Mouse (Mus musculus): ENCODE measurements around the gene Smarca4. TPM values are rescaled to one million over a fixed set of nuclear protein-coding genes. Genes with fewer than 3 reads are reported as not detected.
A peak's percentile ranks its signal among the peaks of the same experiment; 100 is the strongest.

The Smarca4 gene
- polyA plus RNA-seq (2016; fragmentation: Nextera tagmentation; extraction: Ambion mirVana): 47.0 and 47.2 TPM in 2 replicates

- Histone ChIP-seq H3K36me3 (peaks cover 16% of the 10 kb centered on the region), H3K9me3 (replicated peaks) (no peaks in the 10 kb centered on the region), H3K9ac (peak within 1 kb of the TSS; percentile 91), H3K4me2 (peak within 1 kb of the TSS; percentile 84), H3K27ac (peak within 1 kb of the TSS; percentile 93), H3K4me1 (peaks cover 51% of the 10 kb centered on the region), H3K27me3 (replicated peaks) (no peaks in the 10 kb centered on the region), H3K4me3 (peak within 1 kb of the TSS; percentile 91)
- WGBS (ENCODE audit: insufficient replicate concordance): 1% methylated on average over 44 of the region's 45 CpGs
- ATAC-seq: peak; percentile 92
Measured at GRCm38 (mm10) chr9:21615617-21616231, at the start of gene Smarca4. Gene Smarca4, plus strand, starts transcription at chr9:21616169.

GRCm38 (mm10) chr9:21566538-21566937 is 49.4 kb upstream of the Smarca4 start:
- ATAC-seq: no peak
- Histone ChIP-seq H3K27me3 (replicated peaks) (no peaks in the 10 kb centered on the region), H3K36me3 (peaks cover 43% of the 10 kb centered on the region), H3K9me3 (replicated peaks) (no peaks in the 10 kb centered on the region), H3K9ac (no peak overlapping the region), H3K4me3 (no peak overlapping the region), H3K4me2 (no peak overlapping the region), H3K27ac (peak overlapping the region; percentile 43; the same call in 1 of the 2 replicates), H3K4me1 (peaks cover 45% of the 10 kb centered on the region)
- WGBS (ENCODE audit: insufficient replicate concordance): 60% methylated on average over 1 of the region's 1 CpGs

GRCm38 (mm10) chr9:21567051-21567450 is 48.9 kb upstream of the Smarca4 start:
- H3K4me2 ChIP-seq: no peak overlapping the region
- H3K4me1 ChIP-seq: peaks cover 45% of the 10 kb centered on the region
- H3K9me3 ChIP-seq (replicated peaks): no peaks in the 10 kb centered on the region
- peaks cover 44% of the 10 kb centered on the region for H3K36me3 ChIP-seq
- H3K4me3 ChIP-seq: no peak overlapping the region
- no peak overlapping the region for H3K9ac ChIP-seq
- peak overlapping the region; percentile 43; the same call in 1 of the 2 replicates for H3K27ac ChIP-seq
- 63% methylated on average over 2 of the region's 2 CpGs for WGBS (ENCODE audit: insufficient replicate concordance)
- ATAC-seq: no peak
- no peaks in the 10 kb centered on the region for H3K27me3 ChIP-seq (replicated peaks)

- H3K9ac ChIP-seq: no peak overlapping the region
- no peak overlapping the region for H3K4me3 ChIP-seq
- WGBS (ENCODE audit: insufficient replicate concordance): 79% methylated on average over 8 of the region's 8 CpGs
- H3K27me3 ChIP-seq (replicated peaks): no peaks in the 10 kb centered on the region
- H3K36me3 ChIP-seq: peaks cover 53% of the 10 kb centered on the region
- no peaks in the 10 kb centered on the region for H3K9me3 ChIP-seq (replicated peaks)
- H3K27ac ChIP-seq: 0 out of 2 replicates have a peak overlapping the region, but pooled peaks have one; percentile 1
- ATAC-seq: no peak
- H3K4me2 ChIP-seq: no peak overlapping the region
- peaks cover 41% of the 10 kb centered on the region for H3K4me1 ChIP-seq
Measured at GRCm38 (mm10) chr9:21568657-21569255, 47.2 kb upstream of the Smarca4 start.

- Histone ChIP-seq H3K9me3 (replicated peaks) (no peaks in the 10 kb centered on the region), H3K4me2 (no peak overlapping the region), H3K36me3 (peaks cover 96% of the 10 kb centered on the region), H3K9ac (no peak overlapping the region), H3K4me3 (no peak overlapping the region), H3K4me1 (no peaks in the 10 kb centered on the region), H3K27ac (no peak overlapping the region), H3K27me3 (replicated peaks) (no peaks in the 10 kb centered on the region)
- ATAC-seq: no peak
- WGBS (ENCODE audit: insufficient replicate concordance): 88% methylated on average over 8 of the region's 8 CpGs
Measured at GRCm38 (mm10) chr9:21574012-21574801, 41.8 kb upstream of the Smarca4 start.

- Histone ChIP-seq H3K4me1 (no peaks in the 10 kb centered on the region), H3K36me3 (peaks cover 96% of the 10 kb centered on the region), H3K9ac (no peak overlapping the region), H3K27ac (no peak overlapping the region), H3K4me2 (no peak overlapping the region), H3K27me3 (replicated peaks) (no peaks in the 10 kb centered on the region), H3K4me3 (no peak overlapping the region), H3K9me3 (replicated peaks) (no peaks in the 10 kb centered on the region)
- no peak for ATAC-seq
- 88% methylated on average over 10 of the region's 10 CpGs for WGBS (ENCODE audit: insufficient replicate concordance)
Measured at GRCm38 (mm10) chr9:21575253-21575652, 40.7 kb upstream of the Smarca4 start.

- no peak for ATAC-seq
- Histone ChIP-seq H3K36me3 (peaks cover 96% of the 10 kb centered on the region), H3K9ac (no peak overlapping the region), H3K9me3 (replicated peaks) (no peaks in the 10 kb centered on the region), H3K27ac (no peak overlapping the region), H3K4me2 (no peak overlapping the region), H3K4me1 (no peaks in the 10 kb centered on the region), H3K27me3 (replicated peaks) (no peaks in the 10 kb centered on the region), H3K4me3 (no peak overlapping the region)
- 80% methylated on average over 1 of the region's 1 CpGs for WGBS (ENCODE audit: insufficient replicate concordance)
Measured at GRCm38 (mm10) chr9:21576286-21576685, 39.7 kb upstream of the Smarca4 start.

- 73% methylated on average over 3 of the region's 3 CpGs for WGBS (ENCODE audit: insufficient replicate concordance)
- no peak overlapping the region for H3K9ac ChIP-seq
Measured at GRCm38 (mm10) chr9:21578226-21578625, 37.7 kb upstream of the Smarca4 start.

GRCm38 (mm10) chr9:21585401-21585800 is 30.6 kb upstream of the Smarca4 start:
- Histone ChIP-seq H3K27ac (no peak overlapping the region), H3K4me1 (no peaks in the 10 kb centered on the region), H3K36me3 (peaks cover 98% of the 10 kb centered on the region), H3K4me2 (no peak overlapping the region), H3K9me3 (replicated peaks) (no peaks in the 10 kb centered on the region), H3K9ac (no peak overlapping the region), H3K4me3 (no peak overlapping the region), H3K27me3 (replicated peaks) (no peaks in the 10 kb centered on the region)
- no peak for ATAC-seq
- WGBS (ENCODE audit: insufficient replicate concordance): 87% methylated on average over 1 of the region's 1 CpGs

More at GRCm38 (mm10) chr9:21578226-21578625, 37.7 kb upstream of the Smarca4 start:
- Histone ChIP-seq H3K4me2 (no peak overlapping the region), H3K36me3 (peaks cover 96% of the 10 kb centered on the region), H3K27me3 (replicated peaks) (no peaks in the 10 kb centered on the region), H3K9me3 (replicated peaks) (no peaks in the 10 kb centered on the region), H3K4me1 (no peaks in the 10 kb centered on the region), H3K27ac (no peak overlapping the region), H3K4me3 (no peak overlapping the region)
- no peak for ATAC-seq

GRCm38 (mm10) chr9:21587678-21588349 is 28.2 kb upstream of the Smarca4 start:
- Histone ChIP-seq H3K27me3 (replicated peaks) (no peaks in the 10 kb centered on the region), H3K36me3 (peaks cover 73% of the 10 kb centered on the region), H3K9me3 (replicated peaks) (no peaks in the 10 kb centered on the region), H3K4me1 (peaks cover 12% of the 10 kb centered on the region), H3K4me3 (no peak overlapping the region), H3K27ac (no peak overlapping the region), H3K4me2 (no peak overlapping the region), H3K9ac (no peak overlapping the region)
- WGBS (ENCODE audit: insufficient replicate concordance): 86% methylated on average over 23 of the region's 23 CpGs
- ATAC-seq: no peak

GRCm38 (mm10) chr9:21588350-21588749 is 27.6 kb upstream of the Smarca4 start:
- peaks cover 13% of the 10 kb centered on the region for H3K4me1 ChIP-seq
- H3K27me3 ChIP-seq (replicated peaks): no peaks in the 10 kb centered on the region
- H3K36me3 ChIP-seq: peaks cover 68% of the 10 kb centered on the region
- H3K27ac ChIP-seq: peak overlapping the region; percentile 46; the same call in 1 of the 2 replicates
- H3K4me3 ChIP-seq: no peak overlapping the region
- H3K9me3 ChIP-seq (replicated peaks): no peaks in the 10 kb centered on the region
- no peak for ATAC-seq
- H3K4me2 ChIP-seq: no peak overlapping the region
- no peak overlapping the region for H3K9ac ChIP-seq
- 84% methylated on average over 8 of the region's 8 CpGs for WGBS (ENCODE audit: insufficient replicate concordance)
